Mouse (Mus musculus): Measurements from ENCODE around the gene Icosl. TPM values are rescaled to one million over a fixed set of nuclear protein-coding genes. Genes with fewer than 3 reads are reported as not detected.

The Icosl gene
- total and polyA plus RNA-seq, 2 experiments from 2014 or later, result 1.8 to 5.1 TPM

DNA sequence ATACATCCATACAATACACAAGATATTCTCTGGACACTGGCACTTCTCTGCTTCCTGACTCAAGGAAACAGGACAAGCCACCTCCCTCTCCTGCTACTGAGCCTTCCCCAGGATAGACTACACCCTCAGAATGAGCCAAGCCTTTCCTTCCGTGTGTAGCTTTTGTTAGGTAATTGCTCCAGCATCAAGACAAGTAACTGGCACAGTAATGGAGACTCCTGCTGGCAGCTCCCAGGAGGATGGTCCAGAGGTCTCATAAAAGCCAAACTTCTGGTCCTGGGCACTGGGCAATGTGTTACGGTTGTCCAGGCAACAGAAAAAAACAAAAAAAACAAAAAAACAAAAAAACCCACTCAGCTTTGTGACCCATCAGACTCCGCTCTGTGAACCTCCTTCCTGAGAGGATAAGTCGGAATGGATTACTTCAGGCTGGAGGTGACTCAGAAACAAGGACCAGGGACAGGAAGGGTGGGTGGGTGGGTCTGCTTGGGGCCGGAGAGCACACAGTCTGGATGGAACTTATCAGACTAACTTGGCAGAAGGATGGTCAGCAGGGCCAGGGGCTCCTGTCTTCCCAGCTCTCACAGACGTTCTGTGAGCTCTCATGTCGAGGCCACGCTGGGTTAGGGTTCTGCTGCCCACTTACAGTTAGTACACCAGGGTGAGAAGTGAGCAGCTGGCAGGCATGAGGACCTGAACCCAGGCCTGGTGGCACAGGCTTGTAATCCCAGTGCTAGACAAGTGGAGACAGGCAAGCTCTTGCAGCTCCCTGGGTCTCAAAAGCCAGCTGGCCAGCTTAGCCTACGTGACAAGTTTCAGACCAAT is 58.2 kb downstream of the Icosl start:
- no peaks in the 10 kb centered on the region for H3K4me1 ChIP-seq (ENCODE audit: insufficient read depth, low read length)
- H3K9me3 ChIP-seq (ENCODE audit: low read length), result no peaks in the 10 kb centered on the region
- no peak overlapping the region for H3K4me2 ChIP-seq (ENCODE audit: low read depth, low read length)
- no peaks in the 10 kb centered on the region for H3K27me3 ChIP-seq (ENCODE audit: insufficient read depth, low read length)
- H3K9ac ChIP-seq (replicated peaks; ENCODE audit: low read length), result no peak overlapping the region
- no peaks in the 10 kb centered on the region for H3K36me3 ChIP-seq (ENCODE audit: insufficient read depth, low read length)
- H3K4me3 ChIP-seq (ENCODE audit: low read length), result no peak overlapping the region
- ATAC-seq (no peak), DNase-seq (ENCODE audit: low spot score) (peak; percentile 36)
- H3K27ac ChIP-seq, result no peak overlapping the region
- TF ChIP-seq CTCF (IDR thresholded peaks at IDR 0.05; ENCODE audit: low read depth), result no peak
- WGBS, result 52% methylated on average over 9 of the region's 9 CpGs

DNA sequence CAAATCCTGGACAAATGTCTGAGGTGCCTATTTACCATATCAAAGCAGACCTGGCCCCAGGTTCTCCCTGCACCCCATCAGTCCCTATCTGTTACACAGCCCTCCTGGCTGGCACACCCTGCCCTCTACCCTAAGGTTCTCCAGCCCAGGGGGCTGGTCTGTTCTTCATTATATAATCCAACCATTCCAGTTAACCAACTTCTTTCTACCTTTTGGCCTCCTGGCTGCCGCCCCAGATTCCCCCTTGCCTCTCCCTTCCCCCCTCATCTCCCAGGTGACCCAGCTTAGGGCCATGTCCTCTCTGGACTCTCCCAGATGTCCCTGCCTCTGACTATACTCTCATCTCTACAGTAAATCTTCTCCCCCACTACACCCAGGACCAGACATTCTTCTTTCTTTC is 58.8 kb downstream of the Icosl start:
- Histone ChIP-seq H3K27me3 (ENCODE audit: insufficient read depth, low read length) (no peaks in the 10 kb centered on the region), H3K27ac (no peak overlapping the region), H3K4me3 (ENCODE audit: low read length) (no peak overlapping the region), H3K4me2 (ENCODE audit: low read depth, low read length) (no peak overlapping the region), H3K4me1 (ENCODE audit: insufficient read depth, low read length) (no peaks in the 10 kb centered on the region), H3K9ac (replicated peaks; ENCODE audit: low read length) (no peak overlapping the region), H3K9me3 (ENCODE audit: low read length) (no peaks in the 10 kb centered on the region), H3K36me3 (ENCODE audit: insufficient read depth, low read length) (no peaks in the 10 kb centered on the region)
- no peak for ATAC-seq
- WGBS, result 58% methylated on average over 1 of the region's 1 CpGs
- TF ChIP-seq CTCF (IDR thresholded peaks at IDR 0.05; ENCODE audit: low read depth), result no peak
- DNase-seq (ENCODE audit: low spot score), result no peak

GRCm38 (mm10) chr10:78128647-78129046 is 59.5 kb downstream of the Icosl start:
- no peaks in the 10 kb centered on the region for H3K36me3 ChIP-seq (ENCODE audit: insufficient read depth, low read length)
- no peak overlapping the region for H3K9ac ChIP-seq (replicated peaks; ENCODE audit: low read length)
- TF ChIP-seq CTCF (IDR thresholded peaks at IDR 0.05; ENCODE audit: low read depth), result no peak
- H3K27me3 ChIP-seq (ENCODE audit: insufficient read depth, low read length), result no peaks in the 10 kb centered on the region
- no peaks in the 10 kb centered on the region for H3K4me1 ChIP-seq (ENCODE audit: insufficient read depth, low read length)
- H3K27ac ChIP-seq, result no peak overlapping the region
- 83% methylated on average over 2 of the region's 2 CpGs for WGBS
- no peaks in the 10 kb centered on the region for H3K9me3 ChIP-seq (ENCODE audit: low read length)
- no peak for ATAC-seq
- H3K4me2 ChIP-seq (ENCODE audit: low read depth, low read length), result no peak overlapping the region
- H3K4me3 ChIP-seq (ENCODE audit: low read length), result no peak overlapping the region
- DNase-seq (ENCODE audit: low spot score), result no peak

DNA sequence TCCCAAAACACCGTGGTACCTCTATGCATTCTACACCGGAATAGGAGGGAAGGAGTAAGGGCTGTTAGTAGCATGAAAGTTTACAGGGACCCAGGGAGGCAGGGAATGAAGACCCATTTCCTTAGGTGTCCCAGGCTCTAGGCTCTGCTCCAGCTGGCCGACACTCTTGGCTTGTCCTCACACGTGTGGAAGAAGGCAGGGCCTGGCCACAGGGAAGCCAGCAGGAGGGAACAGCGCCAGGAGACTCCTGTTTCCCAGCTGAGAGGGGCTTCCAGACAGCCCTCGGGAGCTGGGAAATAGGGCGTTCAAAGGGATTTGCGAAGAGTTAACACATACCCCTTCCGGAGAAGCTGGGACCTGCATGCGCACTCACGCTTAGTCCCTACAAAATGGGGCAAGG is 60.3 kb downstream of the Icosl start:
- H3K36me3 ChIP-seq (ENCODE audit: insufficient read depth, low read length), result no peaks in the 10 kb centered on the region
- 41% methylated on average over 11 of the region's 11 CpGs for WGBS
- peak; percentile 67 for DNase-seq (ENCODE audit: low spot score)
- no peak overlapping the region for H3K4me3 ChIP-seq (ENCODE audit: low read length)
- no peaks in the 10 kb centered on the region for H3K27me3 ChIP-seq (ENCODE audit: insufficient read depth, low read length)
- TF ChIP-seq CTCF (IDR thresholded peaks at IDR 0.05; ENCODE audit: low read depth), result no peak
- ATAC-seq, result no peak
- H3K4me1 ChIP-seq (ENCODE audit: insufficient read depth, low read length), result no peaks in the 10 kb centered on the region
- H3K4me2 ChIP-seq (ENCODE audit: low read depth, low read length), result no peak overlapping the region
- H3K9ac ChIP-seq (replicated peaks; ENCODE audit: low read length), result no peak overlapping the region
- H3K9me3 ChIP-seq (ENCODE audit: low read length), result no peaks in the 10 kb centered on the region
- no peak overlapping the region for H3K27ac ChIP-seq

DNA sequence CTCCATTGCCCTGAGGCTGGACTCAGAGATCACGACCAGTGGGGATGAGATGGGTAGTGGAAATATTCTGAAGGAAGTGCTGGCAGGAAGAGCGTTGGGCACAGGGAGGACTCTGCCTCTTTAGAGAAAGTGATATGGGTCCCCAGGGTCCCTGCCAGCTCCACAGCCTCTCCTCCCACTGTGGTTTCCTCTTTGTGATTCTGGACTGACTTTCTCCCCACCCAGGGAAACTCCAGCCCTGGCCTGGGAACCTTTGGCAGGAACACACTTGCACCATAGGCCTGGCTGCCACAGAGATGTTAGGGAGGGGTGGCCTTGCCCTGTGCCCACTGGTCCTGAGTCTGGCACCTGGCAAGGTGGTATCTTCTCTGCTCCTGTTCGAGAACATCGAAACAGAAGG is 60.9 kb downstream of the Icosl start:
- ATAC-seq, result no peak
- no peak overlapping the region for H3K27ac ChIP-seq
- 86% methylated on average over 4 of the region's 4 CpGs for WGBS

More for the DNA sequence above, 60.9 kb downstream of the Icosl start:
- TF ChIP-seq CTCF (IDR thresholded peaks at IDR 0.05; ENCODE audit: low read depth), result no peak
- 0 out of 2 replicates have a peak, but pooled peaks cover under 1% of the 10 kb centered on the region for H3K4me1 ChIP-seq (ENCODE audit: insufficient read depth, low read length)
- H3K9ac ChIP-seq (replicated peaks; ENCODE audit: low read length), result no peak overlapping the region
- no peaks in the 10 kb centered on the region for H3K36me3 ChIP-seq (ENCODE audit: insufficient read depth, low read length)
- DNase-seq (ENCODE audit: low spot score), result no peak
- H3K4me2 ChIP-seq (ENCODE audit: low read depth, low read length), result no peak overlapping the region
- no peaks in the 10 kb centered on the region for H3K9me3 ChIP-seq (ENCODE audit: low read length)
- no peak overlapping the region for H3K4me3 ChIP-seq (ENCODE audit: low read length)
- H3K27me3 ChIP-seq (ENCODE audit: insufficient read depth, low read length), result no peaks in the 10 kb centered on the region

Other genes starting within 250 kb of the Icosl start
- not detected in 2 replicates for gene Krtap10-4, start 242.2 kb upstream of the Icosl start, total RNA-seq (2014; rRNA removed)
- gene Krtap10-4, start 242.2 kb upstream of the Icosl start, polyA plus RNA-seq (2015; fragmentation: Nextera tagmentation; extraction: Ambion mirVana), result not detected in 2 replicates
- not detected in 2 replicates for gene Krtap10-10, start 233.4 kb upstream of the Icosl start, total RNA-seq (2014; rRNA removed)
- gene Krtap10-10, start 233.4 kb upstream of the Icosl start, polyA plus RNA-seq (2015; fragmentation: Nextera tagmentation; extraction: Ambion mirVana), result not detected in 2 replicates
- not detected in 2 replicates for gene Gm36176, start 222.5 kb upstream of the Icosl start, total RNA-seq (2014; rRNA removed)
- not detected in 2 replicates for gene Gm36176, start 222.5 kb upstream of the Icosl start, polyA plus RNA-seq (2015; fragmentation: Nextera tagmentation; extraction: Ambion mirVana)
- gene Gm10318, start 216.4 kb upstream of the Icosl start, total RNA-seq (2014; rRNA removed), result not detected in 2 replicates
- not detected in 2 replicates for gene Gm10318, start 216.4 kb upstream of the Icosl start, polyA plus RNA-seq (2015; fragmentation: Nextera tagmentation; extraction: Ambion mirVana)
- not detected in 2 replicates for gene Gm3285, start 207.3 kb upstream of the Icosl start, total RNA-seq (2014; rRNA removed)
- gene Gm3285, start 207.3 kb upstream of the Icosl start, polyA plus RNA-seq (2015; fragmentation: Nextera tagmentation; extraction: Ambion mirVana), result not detected in 2 replicates
- 27.8 and 31.4 TPM in 2 replicates for gene Lrrc3, start 166.8 kb upstream of the Icosl start, total RNA-seq (2014; rRNA removed)
- gene Lrrc3, start 166.8 kb upstream of the Icosl start, polyA plus RNA-seq (2015; fragmentation: Nextera tagmentation; extraction: Ambion mirVana), result 22.1 and 24.3 TPM in 2 replicates
- gene Trpm2, start 98.7 kb upstream of the Icosl start, total RNA-seq (2014; rRNA removed), result 6.5 and 9.1 TPM in 2 replicates
- gene Trpm2, start 98.7 kb upstream of the Icosl start, polyA plus RNA-seq (2015; fragmentation: Nextera tagmentation; extraction: Ambion mirVana), result 4.6 and 6.8 TPM in 2 replicates
- 72.0 and 75.7 TPM in 2 replicates for gene 1810043G02Rik, start 90.8 kb upstream of the Icosl start, total RNA-seq (2014; rRNA removed)
- 58.5 and 60.4 TPM in 2 replicates for gene 1810043G02Rik, start 90.8 kb upstream of the Icosl start, polyA plus RNA-seq (2015; fragmentation: Nextera tagmentation; extraction: Ambion mirVana)
- 183 and 208 TPM in 2 replicates for gene Pfkl, start 59.2 kb upstream of the Icosl start, total RNA-seq (2014; rRNA removed)
- 96.5 and 101 TPM in 2 replicates for gene Pfkl, start 59.2 kb upstream of the Icosl start, polyA plus RNA-seq (2015; fragmentation: Nextera tagmentation; extraction: Ambion mirVana)
- gene Dnmt3l, start 27.4 kb upstream of the Icosl start, total RNA-seq (2014; rRNA removed), result 0.63 TPM in 1 of 2 replicates, not detected in the other
- gene Dnmt3l, start 27.4 kb upstream of the Icosl start, polyA plus RNA-seq (2015; fragmentation: Nextera tagmentation; extraction: Ambion mirVana), result 0.13 and 0.44 TPM in 2 replicates
- gene Aire, start 25.7 kb upstream of the Icosl start, total RNA-seq (2014; rRNA removed), result 0.14 and 0.99 TPM in 2 replicates
- 0.05 and 0.30 TPM in 2 replicates for gene Aire, start 25.7 kb upstream of the Icosl start, polyA plus RNA-seq (2015; fragmentation: Nextera tagmentation; extraction: Ambion mirVana)
- 110 and 115 TPM in 2 replicates for gene D10Jhu81e, start 100.5 kb downstream of the Icosl start, total RNA-seq (2014; rRNA removed)
- gene D10Jhu81e, start 100.5 kb downstream of the Icosl start, polyA plus RNA-seq (2015; fragmentation: Nextera tagmentation; extraction: Ambion mirVana), result 31.5 and 32.2 TPM in 2 replicates
- 18.5 and 22.4 TPM in 2 replicates for gene Pwp2, start 115.8 kb downstream of the Icosl start, total RNA-seq (2014; rRNA removed)
- gene Pwp2, start 115.8 kb downstream of the Icosl start, polyA plus RNA-seq (2015; fragmentation: Nextera tagmentation; extraction: Ambion mirVana), result 11.3 and 11.7 TPM in 2 replicates
- gene Trappc10, start 175.3 kb downstream of the Icosl start, total RNA-seq (2014; rRNA removed), result 87.2 and 96.9 TPM in 2 replicates
- gene Trappc10, start 175.3 kb downstream of the Icosl start, polyA plus RNA-seq (2015; fragmentation: Nextera tagmentation; extraction: Ambion mirVana), result 40.3 and 42.2 TPM in 2 replicates

Data from hindbrain, postnatal 0 days (tissue).